Mouse (Mus musculus) testis, postnatal 14 days (tissue): ENCODE measurements around the gene Cebpe.
A peak's percentile ranks its signal among the peaks of the same experiment; 100 is the strongest.

Source experiments
- DNase-seq: peaks from one replicate; pipeline ENCODE4 v3.0.0; 2021; ENCODE audit warnings: low spot score

Cebpe gene

DNA sequence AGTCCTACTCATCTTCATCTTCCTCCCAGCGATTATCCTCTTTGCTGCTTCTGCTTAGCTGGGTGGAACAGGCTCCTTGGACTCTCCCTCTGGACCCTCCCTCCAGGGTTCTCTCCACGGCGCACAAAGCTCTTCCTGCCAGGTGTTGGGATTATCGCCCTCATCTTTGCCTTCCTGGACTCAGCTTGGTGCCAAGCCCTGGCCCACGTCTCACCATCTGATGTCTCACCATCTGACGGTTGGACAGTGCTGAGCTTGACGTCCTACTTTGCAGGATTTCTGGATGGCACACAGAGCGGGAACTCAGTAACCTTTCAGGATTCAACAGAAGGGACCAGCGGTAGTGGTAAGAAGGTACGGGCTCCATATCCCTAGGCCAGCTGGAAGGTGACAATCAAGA, 9.7 kb upstream of the Cebpe start:
- DNase-seq, result no peak

- no peak for DNase-seq
Measured at GRCm38 (mm10) chr14:54720654-54721350, 8.8 kb upstream of the Cebpe start.

- no peak for DNase-seq
Measured at GRCm38 (mm10) chr14:54720041-54720440, 8.1 kb upstream of the Cebpe start.

DNA sequence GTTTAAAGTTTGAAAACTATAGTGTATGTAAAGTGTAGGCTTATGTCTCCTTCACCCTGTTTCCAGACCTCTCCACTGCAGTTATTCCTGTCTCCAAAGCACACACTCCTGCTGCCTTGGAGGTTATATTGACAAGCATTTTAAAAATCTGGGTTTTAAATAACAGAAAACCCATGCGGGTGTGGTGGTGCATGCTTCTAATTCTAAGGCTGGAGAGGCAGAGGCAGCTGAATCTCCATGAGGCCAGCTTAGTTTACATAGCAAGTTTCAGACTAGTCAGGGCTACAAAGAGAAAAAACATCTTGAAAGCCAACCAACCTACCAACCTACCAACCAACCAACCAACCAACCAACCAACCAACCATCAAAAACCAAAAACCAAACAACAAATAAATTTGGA, 3.4 kb upstream of the Cebpe start:
- no peak for DNase-seq

GRCm38 (mm10) chr14:54714617-54715081, 2.7 kb upstream of the Cebpe start:
- DNase-seq, result peak; percentile 48

DNA sequence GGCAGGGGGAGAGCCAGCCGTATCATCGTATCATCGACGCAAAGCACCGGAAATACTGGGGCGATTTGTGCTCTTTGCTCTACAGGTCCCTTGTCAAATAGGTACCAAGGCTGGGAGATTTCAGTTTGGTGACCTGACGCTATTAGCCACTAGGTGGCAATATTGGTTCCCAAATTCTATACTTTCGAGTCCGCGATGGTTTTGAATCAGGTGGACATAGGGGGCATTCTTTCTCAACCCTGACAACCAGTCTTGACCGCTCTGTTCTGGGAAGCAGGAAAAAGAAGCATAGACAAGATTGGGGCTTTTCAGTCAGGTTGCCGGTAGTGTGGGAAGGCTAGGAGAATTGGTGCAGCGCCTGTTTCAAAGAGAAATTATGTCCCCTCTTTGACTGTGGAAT, 2.1 kb upstream of the Cebpe start:
- peak; percentile 53 for DNase-seq

GRCm38 (mm10) chr14:54712861-54713260, 887 bp upstream of the Cebpe start:
- DNase-seq, result no peak

- DNase-seq, result no peak
Measured at GRCm38 (mm10) chr14:54709054-54709453, 2.9 kb downstream of the Cebpe start.

DNA sequence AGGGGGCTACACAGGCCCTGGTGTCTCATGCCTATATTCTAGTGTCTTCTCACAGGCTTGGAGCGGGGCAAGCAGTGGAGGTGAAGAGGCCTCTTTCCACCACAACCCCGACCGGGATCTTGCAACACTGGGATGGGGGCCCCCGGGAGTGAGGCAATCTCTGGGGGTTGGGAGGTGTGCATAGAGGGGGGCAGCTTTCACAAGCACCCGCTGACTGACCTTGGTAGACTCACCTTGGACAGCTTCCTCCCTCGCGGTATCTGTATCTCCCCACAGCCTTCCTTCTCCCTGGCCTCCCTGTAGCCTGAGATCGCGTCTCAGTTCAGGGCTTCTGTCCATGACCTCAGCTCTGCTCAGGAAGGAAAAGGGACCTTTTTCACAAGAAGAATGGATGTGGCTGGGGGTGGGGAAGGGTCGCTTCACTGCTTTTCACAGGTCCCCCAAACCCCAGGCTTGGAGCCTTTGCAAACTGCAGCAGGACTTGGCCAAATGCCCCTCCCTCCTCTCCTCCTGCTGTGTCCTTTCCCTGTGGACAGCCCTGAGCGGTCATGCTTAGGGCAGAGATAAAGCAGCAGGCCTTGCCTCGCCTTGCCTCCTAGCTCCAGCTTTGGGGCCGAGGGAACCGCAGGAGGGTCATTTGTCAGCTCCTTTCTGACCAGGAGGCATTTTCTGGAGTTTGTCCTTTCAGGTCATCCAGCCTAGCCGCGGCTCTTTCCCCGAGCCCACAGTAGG, 5.2 kb downstream of the Cebpe start:
- no peak for DNase-seq

DNA sequence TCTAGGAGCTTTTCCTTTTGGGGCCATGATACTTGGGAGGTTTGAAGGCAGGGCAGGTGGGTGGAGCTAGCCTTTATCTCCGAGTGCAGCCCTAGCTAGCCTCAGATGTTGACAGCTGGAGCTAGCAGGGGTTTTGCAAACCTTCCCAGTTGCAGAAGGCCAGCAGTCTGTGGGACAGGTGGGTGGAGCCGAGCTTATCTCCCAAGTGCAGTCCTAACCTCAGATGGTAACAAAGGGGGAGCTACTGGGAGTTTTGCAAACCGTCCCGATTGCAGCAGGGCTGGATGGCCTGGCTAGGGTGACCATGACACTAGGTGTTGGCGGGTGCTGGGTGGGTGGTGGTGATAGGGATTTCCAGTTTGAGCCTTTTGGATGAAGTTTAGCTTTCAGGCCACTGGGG, 6.1 kb downstream of the Cebpe start:
- DNase-seq, result no peak

DNA sequence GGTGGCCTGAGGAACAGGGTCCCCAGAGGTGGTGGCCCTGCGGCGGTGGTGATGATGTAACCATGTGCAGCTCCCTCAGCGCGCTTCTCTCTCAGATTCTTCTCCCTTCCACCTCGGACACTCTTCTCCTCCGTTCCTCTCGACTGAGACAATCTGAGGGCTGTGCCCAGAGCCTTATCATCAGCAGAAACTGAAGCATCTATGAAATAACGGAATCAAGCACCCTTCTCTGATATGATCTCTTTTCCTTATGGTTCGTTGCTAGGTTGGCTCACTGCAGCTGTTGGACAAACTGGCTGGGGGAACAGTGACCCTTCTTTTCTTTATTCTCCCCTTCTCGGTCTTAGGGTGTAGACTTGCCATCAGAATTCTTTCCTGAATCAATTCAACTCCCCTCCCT, 8.8 kb downstream of the Cebpe start:
- no peak for DNase-seq

DNA sequence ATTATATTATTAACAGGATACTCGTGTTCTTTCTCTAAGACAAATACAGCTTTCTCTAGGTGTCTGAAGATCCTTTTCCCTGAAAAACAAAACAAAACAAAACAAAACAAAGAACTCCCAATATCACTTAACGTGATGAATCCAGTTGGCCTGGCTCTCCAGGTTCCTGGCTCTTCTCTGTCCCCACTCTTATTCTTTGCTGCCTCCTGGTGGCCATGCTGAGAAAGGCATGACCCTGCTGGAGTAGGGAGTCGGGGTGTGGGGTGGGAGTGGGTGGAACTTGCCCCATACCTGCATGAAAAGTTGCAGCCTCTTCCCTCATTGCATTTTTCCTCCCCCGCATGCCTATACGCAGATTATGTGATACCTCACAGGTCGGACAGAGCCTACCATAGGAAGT, 10.7 kb downstream of the Cebpe start:
- peak; percentile 53 for DNase-seq

GRCm38 (mm10) chr14:54699586-54699985, 12.4 kb downstream of the Cebpe start:
- no peak for DNase-seq

GRCm38 (mm10) chr14:54698733-54699132, 13.2 kb downstream of the Cebpe start, which contains the start of gene Gm29776:
Gene Gm29776, minus strand, starts transcription at chr14:54698833.
- no peak for DNase-seq

DNA sequence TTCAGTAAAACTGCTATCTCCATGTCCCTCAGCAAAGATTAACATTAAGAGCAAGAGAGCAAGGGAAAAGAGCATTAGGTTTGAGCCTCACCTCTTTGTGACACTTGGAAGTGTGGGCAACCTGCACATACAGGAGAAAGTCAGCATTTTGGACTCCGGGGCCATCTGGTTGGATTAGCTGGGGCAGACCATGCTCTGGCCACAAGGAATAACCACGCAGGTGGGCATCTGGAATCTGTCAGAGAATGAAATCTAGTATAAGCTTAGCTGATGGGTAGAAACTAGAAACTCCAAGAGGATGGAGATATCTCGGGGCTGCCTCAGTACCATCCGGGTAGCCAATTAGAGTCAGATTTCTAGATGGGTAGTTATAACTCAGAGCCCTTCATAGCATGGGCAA, 15.2 kb downstream of the Cebpe start:
- no peak for DNase-seq

GRCm38 (mm10) chr14:54695042-54695441, 16.9 kb downstream of the Cebpe start:
- no peak for DNase-seq

DNA sequence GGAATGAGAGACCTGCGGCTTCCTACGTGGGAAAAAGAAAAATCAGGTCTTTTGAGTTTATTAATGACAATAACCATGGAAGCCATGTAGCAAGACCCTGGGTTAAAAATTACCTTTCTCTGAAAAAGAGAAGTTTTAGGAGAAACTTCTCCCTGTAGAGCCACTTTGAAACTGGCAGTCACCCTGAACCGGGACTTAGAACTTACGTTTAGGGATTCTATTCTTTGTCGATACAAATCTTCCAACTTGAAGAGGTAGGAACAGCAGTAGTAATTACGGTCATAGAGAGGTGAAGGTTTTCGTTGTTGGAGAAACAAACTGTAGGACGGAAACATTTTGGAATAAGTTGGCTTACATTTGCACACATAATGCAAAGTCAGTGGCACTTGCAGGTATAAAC, 24.7 kb downstream of the Cebpe start:
- no peak for DNase-seq

GRCm38 (mm10) chr14:54686522-54687143, 25.3 kb downstream of the Cebpe start, which contains the start of gene Acin1:
Gene Acin1, minus strand, starts transcription at chr14:54686931.
- peak; percentile 99 for DNase-seq

GRCm38 (mm10) chr14:54686063-54686521, 25.9 kb downstream of the Cebpe start, which contains the start of gene 1700123O20Rik:
Gene 1700123O20Rik, plus strand, starts transcription at chr14:54686216.
- peak; percentile 89 for DNase-seq

- no peak for DNase-seq
Measured at GRCm38 (mm10) chr14:54685471-54685870, 26.5 kb downstream of the Cebpe start.

GRCm38 (mm10) chr14:54682396-54682795, 29.6 kb downstream of the Cebpe start:
- no peak for DNase-seq

- DNase-seq, result no peak
Measured at GRCm38 (mm10) chr14:54678657-54679304, 33.2 kb downstream of the Cebpe start.
